Mouse (Mus musculus) midbrain, embryonic 15.5 days (tissue): ENCODE data around the gene Cnih3. TPM values are rescaled to one million over a fixed set of nuclear protein-coding genes. Genes with fewer than 3 reads are reported as not detected.
A peak's percentile ranks its signal among the peaks of the same experiment; 100 is the strongest.

Source experiments
- ATAC-seq: fragments of 200-750 bp; cut with Nextera tagmentation; replicated peaks from 2 replicates; pipeline ENCODE4 v1.8.0; 2017; ENCODE audit warnings: moderate TSS enrichment
- H3K27ac ChIP-seq: fragments of 300-500 bp; sonication (generic); 2 replicates; pipeline ENCODE4 v1.5.1; 2015; ENCODE audit warnings: mild to moderate bottlenecking, inconsistent platforms
- H3K27me3 ChIP-seq: fragments of 300-500 bp; sonication (generic); replicated peaks from 2 replicates; pipeline ENCODE4 v1.6.1; 2015; ENCODE audit warnings: inconsistent platforms
- H3K36me3 ChIP-seq: fragments of 300-500 bp; sonication (generic); replicated peaks from 2 replicates; pipeline ENCODE4 v1.6.1; 2015; ENCODE audit warnings: inconsistent platforms
- H3K4me1 ChIP-seq: fragments of 300-500 bp; sonication (generic); 2 replicates; pipeline ENCODE4 v1.6.1; 2015; ENCODE audit warnings: inconsistent platforms
- H3K4me2 ChIP-seq: fragments of 300-500 bp; sonication (generic); 2 replicates; pipeline ENCODE4 v1.6.1; 2015; ENCODE audit warnings: inconsistent platforms, mild to moderate bottlenecking, moderate library complexity
- H3K4me3 ChIP-seq: fragments of 300-500 bp; sonication (generic); 2 replicates; pipeline ENCODE4 v1.5.1; 2015; ENCODE audit warnings: mild to moderate bottlenecking, inconsistent platforms
- H3K9ac ChIP-seq: fragments of 300-500 bp; sonication (generic); 2 replicates; pipeline ENCODE4 v1.6.1; 2015; ENCODE audit warnings: mild to moderate bottlenecking, inconsistent platforms
- H3K9me3 ChIP-seq: fragments of 300-500 bp; sonication (generic); 2 replicates; pipeline ENCODE4 v1.6.1; 2016; ENCODE audit warnings: inconsistent platforms
- WGBS: fragments of 180-500 bp; shearing (Covaris S2); methylation state at CpG from one replicate; pipeline ENCODE4 v1.1.7; 2015; ENCODE audit warnings: mixed read lengths; 5-methylcytosine and 5-hydroxymethylcytosine counted together
- polyA plus RNA-seq: library from polyadenylated mRNA; unstranded; fragments of >200 nt; fragmentation: Nextera tagmentation; extraction: Ambion mirVana; gene quantifications from 2 replicates; pipeline ENCODE4 v1.2.1, GENCODE M21; 2015

Gene Cnih3
- polyA plus RNA-seq, 1 experiment from 2014 or later: 10.8 TPM

DNA sequence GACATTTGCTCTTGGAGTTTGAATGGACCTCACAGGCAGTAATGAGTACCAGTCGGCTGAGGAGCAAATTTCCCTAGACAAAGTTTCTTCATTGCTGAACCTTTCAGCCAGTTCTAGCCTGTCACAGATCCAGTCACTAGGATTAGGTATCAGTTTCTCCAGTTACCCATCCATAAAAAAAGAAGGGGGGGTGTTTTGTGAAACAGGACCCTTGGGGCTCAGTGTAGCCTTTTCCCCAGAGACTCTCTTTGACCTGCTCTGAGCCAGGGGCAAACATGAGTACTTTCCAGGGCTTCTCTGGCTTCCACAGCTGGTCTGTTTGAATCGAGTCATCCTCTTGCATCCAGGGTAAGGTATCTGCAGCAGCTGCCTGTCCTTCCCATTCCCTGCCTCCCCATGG lies 5.4 kb downstream of the Cnih3 start:
- Histone ChIP-seq H3K4me2 (no peak overlapping the region), H3K27me3 (peaks cover 21% of the 10 kb centered on the region), H3K4me1 (peaks cover 10% of the 10 kb centered on the region), H3K36me3 (no peaks in the 10 kb centered on the region), H3K27ac (no peak overlapping the region), H3K4me3 (no peak overlapping the region), H3K9me3 (no peaks in the 10 kb centered on the region), H3K9ac (no peak overlapping the region)
- 57% methylated on average over 2 of the region's 2 CpGs for WGBS
- ATAC-seq: no peak

- Histone ChIP-seq H3K9ac (no peak overlapping the region), H3K9me3 (no peaks in the 10 kb centered on the region), H3K27ac (no peak overlapping the region), H3K27me3 (peaks cover 14% of the 10 kb centered on the region), H3K4me2 (no peak overlapping the region), H3K4me1 (peaks cover 3% of the 10 kb centered on the region), H3K4me3 (no peak overlapping the region), H3K36me3 (no peaks in the 10 kb centered on the region)
- 79% methylated on average over 7 of the region's 7 CpGs for WGBS
- no peak for ATAC-seq
Observed at GRCm38 (mm10) chr1:181358526-181358925, 6.1 kb downstream of the Cnih3 start.

DNA sequence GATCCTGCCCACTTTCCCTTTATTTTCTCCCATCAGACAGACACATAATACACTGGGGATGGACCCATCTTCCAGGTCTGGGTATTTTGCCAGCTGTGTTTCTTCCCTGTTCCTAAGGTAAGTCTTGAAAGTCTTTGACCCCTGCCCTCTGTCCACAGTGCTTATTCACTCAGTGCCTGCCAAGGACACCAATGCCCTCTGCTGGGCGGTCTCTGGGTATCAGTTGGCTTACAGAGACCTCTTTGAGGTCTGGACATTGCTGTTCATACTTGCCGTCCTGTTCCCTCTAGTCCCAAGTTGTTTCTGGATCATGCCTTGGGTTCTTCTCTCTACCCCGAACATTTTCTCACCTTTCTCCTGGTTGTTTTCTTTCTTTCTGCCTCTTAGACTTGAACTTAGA lies 8.3 kb downstream of the Cnih3 start:
- Histone ChIP-seq H3K36me3 (no peaks in the 10 kb centered on the region), H3K27ac (no peak overlapping the region), H3K9ac (no peak overlapping the region), H3K4me3 (no peak overlapping the region), H3K4me1 (no peaks in the 10 kb centered on the region), H3K9me3 (no peaks in the 10 kb centered on the region), H3K27me3 (no peaks in the 10 kb centered on the region), H3K4me2 (no peak overlapping the region)
- no peak for ATAC-seq
- 85% methylated on average over 3 of the region's 3 CpGs for WGBS

GRCm38 (mm10) chr1:181364025-181364424 lies 11.6 kb downstream of the Cnih3 start:
- Histone ChIP-seq H3K9me3 (no peaks in the 10 kb centered on the region), H3K27me3 (no peaks in the 10 kb centered on the region), H3K4me3 (no peak overlapping the region), H3K27ac (no peak overlapping the region), H3K36me3 (no peaks in the 10 kb centered on the region), H3K4me2 (no peak overlapping the region), H3K4me1 (peaks cover 17% of the 10 kb centered on the region), H3K9ac (no peak overlapping the region)
- WGBS: 90% methylated on average over 4 of the region's 4 CpGs
- no peak for ATAC-seq

GRCm38 (mm10) chr1:181365376-181365775 lies 12.9 kb downstream of the Cnih3 start:
- Histone ChIP-seq H3K4me1 (peaks cover 18% of the 10 kb centered on the region), H3K4me3 (no peak overlapping the region), H3K36me3 (no peaks in the 10 kb centered on the region), H3K27me3 (no peaks in the 10 kb centered on the region), H3K9me3 (no peaks in the 10 kb centered on the region), H3K4me2 (no peak overlapping the region), H3K9ac (no peak overlapping the region), H3K27ac (no peak overlapping the region)
- no peak for ATAC-seq
- WGBS: 81% methylated on average over 3 of the region's 3 CpGs

DNA sequence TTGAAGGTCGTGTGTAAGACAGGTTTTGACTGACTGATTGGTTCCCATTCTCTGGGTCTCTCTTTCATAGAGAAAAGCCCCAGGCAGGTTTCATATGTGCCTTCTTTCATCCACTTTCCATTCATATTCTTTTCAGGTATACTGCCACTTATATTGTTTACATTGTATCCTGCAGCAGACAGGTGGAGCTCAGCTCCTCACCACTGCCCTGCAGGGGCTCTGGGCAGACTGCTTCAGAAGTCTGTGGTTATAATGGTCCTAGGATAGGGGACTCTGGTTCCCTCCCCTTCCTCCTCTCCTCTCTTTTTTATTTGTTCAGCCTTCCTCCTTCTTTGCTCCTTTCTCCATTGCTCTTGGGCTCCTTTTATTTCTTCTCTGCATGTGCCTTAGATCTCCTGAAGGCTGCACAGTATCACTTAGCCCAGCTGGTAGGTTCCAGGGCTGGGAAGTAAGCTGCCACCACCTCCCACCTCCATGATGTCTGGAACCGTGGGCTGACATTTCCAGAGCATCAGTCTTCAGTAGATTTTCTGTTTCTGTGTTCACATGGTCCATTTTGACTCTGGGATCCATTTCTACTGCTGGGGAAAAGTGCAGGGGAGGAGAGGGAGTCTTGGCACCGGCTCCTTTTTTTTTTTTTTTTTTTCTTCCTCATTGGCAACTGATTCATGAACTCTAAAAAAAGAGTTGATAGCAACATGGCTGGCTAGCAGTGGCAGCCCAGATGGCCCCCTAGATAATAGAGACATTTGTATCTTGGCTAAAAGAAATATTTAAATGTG lies 16.6 kb downstream of the Cnih3 start:
- H3K9ac ChIP-seq: no peak overlapping the region
- no peak overlapping the region for H3K4me2 ChIP-seq
- no peak overlapping the region for H3K27ac ChIP-seq
- ATAC-seq: peak; percentile 77
- WGBS: 41% methylated on average over 3 of the region's 3 CpGs
- peaks cover 18% of the 10 kb centered on the region for H3K4me1 ChIP-seq
- no peaks in the 10 kb centered on the region for H3K27me3 ChIP-seq
- H3K36me3 ChIP-seq: no peaks in the 10 kb centered on the region
- H3K4me3 ChIP-seq: no peak overlapping the region
- no peaks in the 10 kb centered on the region for H3K9me3 ChIP-seq

- H3K27ac ChIP-seq: no peak overlapping the region
- no peaks in the 10 kb centered on the region for H3K9me3 ChIP-seq
- H3K4me3 ChIP-seq: no peak overlapping the region
- H3K9ac ChIP-seq: no peak overlapping the region
- no peaks in the 10 kb centered on the region for H3K27me3 ChIP-seq
- H3K36me3 ChIP-seq: no peaks in the 10 kb centered on the region
- H3K4me1 ChIP-seq: peaks cover 18% of the 10 kb centered on the region
- 68% methylated on average over 3 of the region's 3 CpGs for WGBS
- ATAC-seq: no peak
- H3K4me2 ChIP-seq: no peak overlapping the region
Observed at GRCm38 (mm10) chr1:181370370-181370769, 17.9 kb downstream of the Cnih3 start.

DNA sequence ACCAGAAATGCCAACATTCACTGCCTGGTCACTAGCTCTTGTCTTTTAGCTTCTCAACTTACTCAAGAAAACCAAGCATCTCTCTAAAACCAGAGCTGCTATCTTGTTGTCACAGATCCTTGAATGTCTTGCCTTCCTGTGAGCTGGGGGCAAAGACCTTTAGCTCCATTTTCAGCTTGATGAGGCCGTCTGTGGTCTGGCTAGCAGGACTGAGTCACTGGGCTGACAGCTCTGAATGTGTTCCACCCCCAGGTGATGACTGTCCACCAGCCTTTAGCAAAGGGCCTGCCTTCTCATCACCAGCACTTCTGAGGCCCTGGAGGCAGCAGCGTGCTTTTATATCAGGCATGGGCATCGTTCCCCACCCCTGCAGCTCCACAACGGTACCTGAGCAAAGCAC lies 18.8 kb downstream of the Cnih3 start:
- no peak overlapping the region for H3K4me2 ChIP-seq
- H3K27ac ChIP-seq: no peak overlapping the region
- peaks cover 18% of the 10 kb centered on the region for H3K4me1 ChIP-seq
- H3K36me3 ChIP-seq: no peaks in the 10 kb centered on the region
- H3K4me3 ChIP-seq: no peak overlapping the region
- H3K9ac ChIP-seq: no peak overlapping the region
- no peaks in the 10 kb centered on the region for H3K27me3 ChIP-seq
- H3K9me3 ChIP-seq: no peaks in the 10 kb centered on the region
- ATAC-seq: no peak
- 79% methylated on average over 4 of the region's 4 CpGs for WGBS

- H3K4me2 ChIP-seq: no peak overlapping the region
- 77% methylated on average over 6 of the region's 6 CpGs for WGBS
Observed at GRCm38 (mm10) chr1:181372306-181372705, 19.9 kb downstream of the Cnih3 start.

DNA sequence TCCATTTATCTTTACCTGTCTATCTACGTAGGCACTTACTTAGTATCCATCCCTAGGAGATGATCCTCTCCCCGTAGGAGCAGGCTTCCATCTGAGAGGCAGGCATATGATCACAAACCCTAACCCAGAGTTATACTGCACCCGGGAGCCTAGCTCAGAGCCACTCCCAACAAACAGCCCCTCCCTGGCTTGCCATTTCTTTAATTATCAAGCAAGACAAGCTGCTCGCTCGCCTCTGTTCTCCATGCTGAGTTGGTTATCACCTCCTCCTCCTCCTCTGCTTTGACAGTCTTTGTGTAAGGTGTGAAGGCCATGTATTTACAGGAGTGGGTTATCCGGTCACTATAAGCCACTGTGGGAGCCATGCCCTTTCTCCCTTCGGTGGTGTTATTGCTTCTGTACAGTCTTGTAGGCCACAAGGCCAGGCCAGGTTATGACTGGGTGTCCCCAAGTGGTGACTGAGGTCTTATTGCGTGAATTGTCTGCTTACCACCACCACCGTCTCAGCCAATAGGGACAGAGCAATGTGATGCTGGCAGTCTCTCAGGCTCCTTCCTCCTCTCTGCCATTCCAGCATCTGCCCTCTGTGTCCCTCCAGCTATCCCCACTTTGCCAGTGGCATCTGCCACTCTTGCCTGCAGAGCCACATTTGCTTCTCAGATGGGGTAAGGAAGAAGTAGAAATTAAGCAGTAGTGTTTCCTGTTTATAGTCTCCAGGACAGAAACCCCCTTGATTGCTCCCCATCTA lies 22.4 kb downstream of the Cnih3 start:
- no peaks in the 10 kb centered on the region for H3K9me3 ChIP-seq
- WGBS: 83% methylated on average over 9 of the region's 9 CpGs
- H3K9ac ChIP-seq: no peak overlapping the region
- no peaks in the 10 kb centered on the region for H3K4me1 ChIP-seq
- H3K36me3 ChIP-seq: no peaks in the 10 kb centered on the region
- H3K4me3 ChIP-seq: no peak overlapping the region
- H3K4me2 ChIP-seq: no peak overlapping the region
- ATAC-seq: no peak
- H3K27me3 ChIP-seq: no peaks in the 10 kb centered on the region
- H3K27ac ChIP-seq: no peak overlapping the region

More at GRCm38 (mm10) chr1:181372306-181372705, 19.9 kb downstream of the Cnih3 start:
- Histone ChIP-seq H3K36me3 (no peaks in the 10 kb centered on the region), H3K4me3 (no peak overlapping the region), H3K27ac (no peak overlapping the region), H3K4me1 (peaks cover 17% of the 10 kb centered on the region), H3K9ac (no peak overlapping the region), H3K27me3 (no peaks in the 10 kb centered on the region), H3K9me3 (no peaks in the 10 kb centered on the region)
- no peak for ATAC-seq

- Histone ChIP-seq H3K4me2 (no peak overlapping the region), H3K9me3 (no peaks in the 10 kb centered on the region), H3K9ac (no peak overlapping the region), H3K27ac (peak overlapping the region; percentile 47; the same call in 1 of the 2 replicates), H3K4me3 (no peak overlapping the region), H3K36me3 (no peaks in the 10 kb centered on the region), H3K27me3 (no peaks in the 10 kb centered on the region), H3K4me1 (0 out of 2 replicates have a peak, but pooled peaks cover 2% of the 10 kb centered on the region)
- ATAC-seq: peak; percentile 11; the same call in 1 of the 2 replicates
- WGBS: 56% methylated on average over 8 of the region's 8 CpGs
Observed at GRCm38 (mm10) chr1:181376431-181376830, 24.0 kb downstream of the Cnih3 start.

GRCm38 (mm10) chr1:181379664-181380063 lies 27.2 kb downstream of the Cnih3 start:
- no peak overlapping the region for H3K4me3 ChIP-seq
- ATAC-seq: peak; percentile 34
- no peak overlapping the region for H3K4me2 ChIP-seq
- 26% methylated on average over 8 of the region's 8 CpGs for WGBS
- no peaks in the 10 kb centered on the region for H3K27me3 ChIP-seq
- H3K9ac ChIP-seq: no peak overlapping the region
- no peaks in the 10 kb centered on the region for H3K9me3 ChIP-seq
- H3K4me1 ChIP-seq: peaks cover 6% of the 10 kb centered on the region; the same call in 1 of the 2 replicates
- no peak overlapping the region for H3K27ac ChIP-seq
- H3K36me3 ChIP-seq: no peaks in the 10 kb centered on the region
